Mouse (Mus musculus): Measurements from ENCODE around the gene Hid1.

- TF ChIP-seq HCFC1 (IDR thresholded peaks at IDR 0.05; ENCODE audit: borderline replicate concordance, insufficient read depth, low read length) (no peak), MAFK (IDR thresholded peaks at IDR 0.05; ENCODE audit: insufficient read depth, low read depth, low read length) (no peak)
These were observed 15.3 kb upstream of the Hid1 start for GRCm38 (mm10) chr11:115382891-115383290.
